Mouse (Mus musculus) small intestine, adult 2 months (tissue): ENCODE measurements at regions not wholly inside any gene's neighbourhood (a gene's known extent, or its start where the extent isn't known, plus 50 kb on each side); places are given as distances from the start of the nearest gene placed in this dataset.

ENCODE experiments used
- CTCF ChIP-seq: fragments of 200-500 bp; IDR thresholded peaks from 2 replicates; pipeline ENCODE4 v1.5.1; 2012; ENCODE audit warnings: low read depth, mild to moderate bottlenecking, control low read depth, inconsistent platforms, low read length, moderate library complexity, mixed read lengths; ENCODE audit not compliant: insufficient replicate concordance, insufficient read length; ENCODE audit errors: extremely low read depth
- POLR2A ChIP-seq: fragments of 200-500 bp; IDR thresholded peaks from 2 replicates; pipeline ENCODE4 v1.6.1; 2012; ENCODE audit warnings: low read depth, mild to moderate bottlenecking, control low read depth, inconsistent platforms, low read length, moderate library complexity

- TF ChIP-seq POLR2A (no peak), CTCF (peak; percentile 76; the same call in 1 of the 2 replicates)
These were observed 156.9 kb upstream of the Rxfp2 start for GRCm38 (mm10) chr5:149861489-149861962.
